Mouse (Mus musculus) left cerebral cortex, postnatal 10 days (tissue): ENCODE results near the gene Mast3. TPM values are rescaled to one million over a fixed set of nuclear protein-coding genes. Genes with fewer than 3 reads are reported as not detected.
A peak's percentile ranks its signal among the peaks of the same experiment; 100 is the strongest.

Experiments
- DNase-seq, 2 experiments: peaks; one replicate each; pipeline ENCODE4 v3.0.0; 2021 to 2022; ENCODE audit warnings: low spot score in 2 of 2, mixed read lengths in 1 of 2; ENCODE audit errors: extremely low spot score in 1 of 2
- intact Hi-C: fragments of 180-260 bp; cut with DNase I; formaldehyde crosslinking; loops from one replicate; pipeline ENCODE4 v1.15.1; 2025
- total RNA-seq, 2 experiments: library from RNA; stranded (reverse); gene quantifications; 2 replicates each; pipeline ENCODE4 v1.2.3; 2021

Gene Mast3
- total RNA-seq, 2 experiments from 2014 or later: 115 to 117 TPM

- no peak for DNase-seq
- intact Hi-C loops: no loop called here
These were observed 35.0 kb downstream of the Mast3 start for GRCm38 (mm10) chr8:70769858-70770257.

- intact Hi-C loops: no loop called here
These were observed 35.5 kb downstream of the Mast3 start for GRCm38 (mm10) chr8:70769359-70769758.

DNA sequence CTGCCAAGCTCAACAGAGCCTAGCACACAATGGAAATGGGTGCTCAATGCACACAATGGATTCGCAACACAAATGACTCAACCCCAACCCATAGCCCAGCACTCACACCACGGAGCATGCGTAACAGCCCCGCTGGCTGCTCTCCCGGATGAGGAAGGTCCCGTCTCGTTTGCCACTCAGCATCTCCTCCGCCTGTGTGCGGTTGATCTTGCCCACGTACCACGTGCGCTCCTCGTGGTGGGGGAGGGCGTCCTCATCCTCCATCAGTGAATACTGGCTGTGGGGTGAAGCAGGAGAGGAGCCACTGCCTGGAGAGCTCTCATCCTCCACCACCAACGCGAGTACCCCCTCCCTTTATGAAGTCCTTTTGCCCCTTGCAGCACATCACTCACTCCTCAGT, 35.9 kb downstream of the Mast3 start:
- DNase-seq: peak in 1 of 2 experiments; percentile 63
- intact Hi-C loops: no loop called here

More at GRCm38 (mm10) chr8:70769359-70769758, 35.5 kb downstream of the Mast3 start:
- DNase-seq: peak; percentile 91 to 96

GRCm38 (mm10) chr8:70768231-70768776, 36.5 kb downstream of the Mast3 start:
- peak in 1 of 2 experiments; percentile 63 for DNase-seq
- intact Hi-C loops: no loop called here

DNA sequence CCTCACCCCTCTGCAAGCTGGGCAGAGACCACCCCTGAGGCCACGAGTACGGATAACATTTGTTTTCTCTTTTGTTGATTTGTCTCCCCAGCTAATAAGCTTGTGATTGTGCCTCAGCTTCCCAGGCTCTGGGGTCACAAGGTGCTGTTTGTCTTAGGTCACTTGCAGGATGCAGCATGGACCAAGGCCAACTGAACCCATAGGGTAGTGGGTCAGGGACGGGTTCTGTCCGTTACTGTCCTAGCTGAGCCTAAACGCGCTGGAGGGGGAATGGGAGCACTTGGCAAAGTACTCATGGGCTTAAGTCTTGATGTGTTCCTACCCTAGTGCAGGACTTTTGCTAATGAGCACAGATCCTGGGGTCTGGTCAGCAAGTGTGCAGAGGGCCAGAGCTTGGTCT, 37.4 kb downstream of the Mast3 start:
- intact Hi-C loops: no loop called here
- DNase-seq: no peak

DNA sequence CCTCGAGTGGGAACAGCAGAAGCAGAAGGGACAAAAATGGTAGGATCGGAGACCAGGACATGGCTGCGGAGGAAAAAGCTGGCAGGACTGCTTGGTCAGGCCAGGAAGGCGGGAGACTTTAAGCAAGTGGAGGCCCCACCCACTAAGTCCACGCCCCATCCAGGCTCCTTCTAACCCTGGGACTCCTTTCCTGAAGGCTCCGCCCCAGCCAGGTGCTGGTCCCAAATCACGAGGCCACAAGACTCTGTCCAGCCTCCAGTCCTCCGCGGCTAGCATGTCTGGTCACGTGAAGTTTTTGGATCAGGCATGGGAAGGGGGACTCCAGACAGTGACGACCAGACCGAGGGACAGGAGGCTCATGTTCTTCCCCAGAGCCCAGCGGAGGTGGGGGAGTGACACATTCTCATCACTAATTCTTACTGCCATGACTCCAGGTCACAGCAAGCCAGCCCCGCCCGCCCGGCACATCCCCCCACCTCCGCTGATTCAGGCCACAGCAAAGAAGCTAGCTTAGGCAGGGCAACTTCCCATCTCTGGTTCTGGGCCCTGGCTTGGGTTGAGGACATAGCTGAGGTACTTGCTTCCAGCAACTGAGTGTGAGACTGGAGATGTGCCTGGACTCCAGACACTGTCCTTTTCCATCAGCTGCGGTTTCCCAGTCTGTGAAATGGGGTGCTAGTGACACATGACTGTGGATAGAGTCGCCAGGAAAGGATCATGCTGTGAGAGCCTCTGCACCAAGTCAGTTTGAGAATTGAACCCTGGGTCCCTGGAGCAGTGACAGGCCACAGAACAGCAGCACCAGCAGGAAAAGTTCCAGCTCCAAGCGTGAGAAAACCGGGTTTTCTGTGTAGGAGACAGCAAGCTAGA, 38.0 kb downstream of the Mast3 start:
- intact Hi-C loops: no loop called here
- peak in 1 of 2 experiments; percentile 76 for DNase-seq

- DNase-seq: no peak
- intact Hi-C loops: no loop called here
These were observed 38.9 kb downstream of the Mast3 start for GRCm38 (mm10) chr8:70765838-70766570.

- intact Hi-C loops: no loop called here
- DNase-seq: no peak
These were observed 39.5 kb downstream of the Mast3 start for GRCm38 (mm10) chr8:70765329-70765728.

DNA sequence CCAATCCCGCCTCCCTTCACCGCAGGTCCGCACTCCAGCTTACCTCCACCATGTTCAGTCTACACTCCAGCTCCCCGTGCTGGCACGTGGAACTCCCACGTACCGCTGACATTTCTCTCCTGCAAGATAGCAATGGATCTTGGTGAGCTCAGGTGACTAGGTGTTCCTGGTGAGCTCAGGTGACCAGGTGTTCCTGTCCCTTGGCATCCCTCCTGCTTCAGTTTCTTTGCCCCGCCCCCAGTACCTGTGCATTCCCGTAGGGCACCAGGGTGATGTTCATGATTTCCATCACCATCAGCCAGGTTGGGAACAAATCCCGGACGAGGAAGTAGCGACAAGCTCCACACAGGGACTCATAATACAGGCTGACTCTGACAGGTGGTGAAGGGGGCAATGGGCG, 40.2 kb downstream of the Mast3 start:
- intact Hi-C loops: loop anchor here (5.0 kb wide), 1 partner anchor 78 kb away; no protein-coding TSS in a partner anchor

DNA sequence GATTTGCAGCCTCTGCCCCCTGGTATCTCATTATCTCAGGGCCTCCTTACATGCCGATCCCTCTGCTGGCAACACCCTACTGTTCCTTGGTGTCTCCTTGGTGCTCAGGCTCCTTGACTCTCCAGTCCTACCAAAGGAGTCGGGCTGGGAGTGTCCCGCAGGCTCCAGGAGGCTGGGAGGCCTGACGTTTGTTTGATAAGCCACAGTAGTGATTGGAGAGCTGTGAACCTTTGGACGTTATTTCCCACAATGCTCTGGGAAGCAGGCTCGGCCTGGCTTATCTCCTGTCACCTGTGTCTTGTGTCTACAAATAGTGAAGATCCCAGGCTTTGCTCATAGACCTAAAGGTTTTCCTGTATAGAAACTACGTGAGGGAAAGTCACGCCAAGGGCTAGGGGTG, 40.8 kb downstream of the Mast3 start:
- no peak for DNase-seq
- intact Hi-C loops: loop anchor here (5.0 kb wide), 1 partner anchor 78 kb away; no protein-coding TSS in a partner anchor

More for the DNA sequence above, 40.2 kb downstream of the Mast3 start:
- no peak for DNase-seq

- DNase-seq: no peak
- intact Hi-C loops: loop anchor here (5.0 kb wide), 1 partner anchor 79 kb away; no protein-coding TSS in a partner anchor
These were observed 41.5 kb downstream of the Mast3 start for GRCm38 (mm10) chr8:70763354-70763753.

DNA sequence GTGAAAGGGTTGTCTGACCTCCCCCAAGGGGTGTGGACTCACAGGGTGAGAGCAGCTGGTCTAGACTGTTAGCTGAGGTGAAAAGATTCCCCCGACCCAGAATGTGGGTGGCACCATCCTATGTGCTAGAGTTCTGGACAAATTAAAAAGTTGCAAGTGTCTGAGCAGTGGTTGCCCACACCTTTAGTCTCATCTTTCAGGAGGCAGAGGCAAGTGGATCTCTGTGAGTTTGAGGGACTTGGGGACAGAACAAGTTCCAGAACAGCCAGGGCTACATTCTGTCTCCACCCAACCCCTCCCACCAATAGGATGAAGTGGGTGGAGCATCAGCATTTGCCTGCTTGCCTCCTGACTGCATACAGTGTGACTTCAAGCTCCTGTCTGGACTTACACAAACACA, 42.7 kb downstream of the Mast3 start:
- no peak for DNase-seq
- intact Hi-C loops: loop anchor here (5.0 kb wide), 1 partner anchor 80 kb away; no protein-coding TSS in a partner anchor

- intact Hi-C loops: loop anchor here (5.0 kb wide), 1 partner anchor 81 kb away; no protein-coding TSS in a partner anchor
- peak; percentile 96 to 99 for DNase-seq
These were observed 44.0 kb downstream of the Mast3 start, which contains the start of gene Mpv17l2 for GRCm38 (mm10) chr8:70760775-70761406. Mpv17l2 (minus strand) TSS chr8:70760946.

DNA sequence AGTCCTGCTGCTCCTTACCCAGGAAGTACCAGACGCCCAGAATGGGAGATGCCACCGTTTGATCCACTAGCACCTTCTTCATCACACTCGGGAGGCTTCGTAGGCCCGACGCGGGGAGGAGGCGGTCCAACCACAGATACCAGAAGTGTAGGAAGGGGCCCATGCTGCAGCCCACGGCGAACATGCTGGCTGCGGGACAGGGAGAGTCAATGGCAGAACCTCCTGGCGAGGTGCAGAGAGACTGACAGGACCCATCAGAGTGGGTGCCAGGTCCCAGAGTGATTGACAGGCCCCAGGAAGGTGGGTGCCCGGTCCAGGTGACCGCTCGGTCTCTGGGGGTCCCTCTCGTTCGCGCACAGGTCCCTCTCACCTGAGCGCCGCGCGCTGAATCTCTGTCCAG, 44.5 kb downstream of the Mast3 start:
- intact Hi-C loops: loop anchor here (5.0 kb wide), 1 partner anchor 82 kb away; no protein-coding TSS in a partner anchor
- no peak for DNase-seq

- DNase-seq: peak in 1 of 2 experiments; percentile 56
- intact Hi-C loops: no loop called here
These were observed 46.0 kb downstream of the Mast3 start for GRCm38 (mm10) chr8:70758616-70759561.

- DNase-seq: no peak
- intact Hi-C loops: no loop called here
These were observed 46.6 kb downstream of the Mast3 start for GRCm38 (mm10) chr8:70758308-70758615.

GRCm38 (mm10) chr8:70757523-70758307, 47.1 kb downstream of the Mast3 start:
- intact Hi-C loops: no loop called here
- DNase-seq: peak in 1 of 2 experiments; percentile 61
